Mouse (Mus musculus): ENCODE results near the gene Ddx17.

Gene Ddx17

GRCm38 (mm10) chr15:79546410-79547288 is at the start of gene Ddx17:
Gene Ddx17 (minus strand): TSS chr15:79546741.
- DNase-seq = peak; percentile 99

GRCm38 (mm10) chr15:79581581-79581980 is 35.0 kb upstream of the Ddx17 start:
- no peak for DNase-seq

GRCm38 (mm10) chr15:79577671-79578426 is 31.3 kb upstream of the Ddx17 start:
- DNase-seq = no peak

GRCm38 (mm10) chr15:79576947-79577346 is 30.4 kb upstream of the Ddx17 start:
- no peak for DNase-seq

GRCm38 (mm10) chr15:79575543-79576222 is 29.1 kb upstream of the Ddx17 start:
- no peak for DNase-seq

DNA sequence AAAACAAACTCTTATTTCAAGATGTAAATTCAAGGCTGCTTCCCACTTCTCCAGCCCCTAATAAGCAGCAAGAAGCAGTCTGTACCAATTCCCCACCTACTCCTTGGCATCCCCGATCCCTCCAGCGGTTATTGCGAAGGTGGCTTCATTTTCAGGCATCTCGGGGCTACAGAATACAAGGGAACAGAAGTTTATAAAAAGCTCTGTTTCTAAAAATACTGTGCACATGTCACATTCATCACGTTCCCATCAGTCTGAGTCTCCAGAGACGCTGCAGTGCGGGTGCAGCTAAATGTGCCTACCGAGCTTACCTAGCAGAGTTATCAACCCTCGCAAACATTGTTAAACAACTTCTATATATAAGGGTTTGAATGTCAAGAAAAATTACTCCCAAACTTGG is 15.9 kb upstream of the Ddx17 start:
- no peak for DNase-seq

DNA sequence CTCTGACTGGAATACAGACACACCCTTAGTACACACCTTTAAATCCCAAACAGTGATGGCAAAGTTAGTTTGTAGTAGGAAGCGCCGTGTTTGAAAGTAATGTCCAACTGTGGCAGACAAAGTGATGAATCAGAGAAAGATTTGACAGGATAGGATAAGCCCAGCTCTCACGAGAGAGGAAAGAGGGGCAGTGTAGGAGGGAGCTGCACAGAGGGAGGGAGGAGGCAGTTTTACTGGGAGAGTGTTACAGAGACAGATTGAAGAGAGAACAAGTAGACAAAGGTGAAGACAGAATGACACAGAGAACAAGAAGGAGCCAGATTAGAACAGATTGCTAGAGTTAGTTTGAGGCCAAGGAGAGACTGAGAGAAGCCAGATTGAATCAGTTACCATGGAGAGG is 13.1 kb upstream of the Ddx17 start:
- no peak for DNase-seq

- no peak for DNase-seq
Measured at GRCm38 (mm10) chr15:79552566-79552965, 6.0 kb upstream of the Ddx17 start.

GRCm38 (mm10) chr15:79548226-79548625 is 1.7 kb upstream of the Ddx17 start:
- no peak for DNase-seq

DNA sequence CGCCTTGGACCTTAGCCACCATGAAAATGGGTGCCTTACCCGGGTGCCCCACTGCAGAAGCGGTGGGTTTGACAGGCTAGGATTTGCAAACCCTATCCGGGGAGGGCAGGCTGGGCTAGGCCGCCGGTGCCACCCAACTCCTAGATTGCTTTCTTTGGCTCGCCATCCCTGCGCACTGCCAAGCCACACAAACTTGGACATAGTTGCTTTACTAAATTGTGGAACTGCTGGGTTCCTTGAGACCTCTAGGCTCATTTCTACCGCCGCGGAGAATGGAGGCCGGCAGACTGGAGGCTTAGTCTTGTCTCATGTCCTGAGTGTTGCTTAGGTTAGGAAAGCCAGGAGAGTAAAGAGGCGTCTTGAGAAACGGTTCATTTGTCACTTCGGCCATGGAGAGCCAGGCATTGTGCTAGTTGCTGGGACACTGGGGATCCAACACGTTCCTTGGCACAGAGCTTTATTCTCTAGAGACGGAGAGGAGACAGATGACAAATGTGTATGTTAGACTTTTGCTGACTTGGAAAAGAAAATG is 814 bp upstream of the Ddx17 start:
- DNase-seq = no peak

- DNase-seq = no peak
Measured at GRCm38 (mm10) chr15:79545921-79546399, 581 bp downstream of the Ddx17 start.

DNA sequence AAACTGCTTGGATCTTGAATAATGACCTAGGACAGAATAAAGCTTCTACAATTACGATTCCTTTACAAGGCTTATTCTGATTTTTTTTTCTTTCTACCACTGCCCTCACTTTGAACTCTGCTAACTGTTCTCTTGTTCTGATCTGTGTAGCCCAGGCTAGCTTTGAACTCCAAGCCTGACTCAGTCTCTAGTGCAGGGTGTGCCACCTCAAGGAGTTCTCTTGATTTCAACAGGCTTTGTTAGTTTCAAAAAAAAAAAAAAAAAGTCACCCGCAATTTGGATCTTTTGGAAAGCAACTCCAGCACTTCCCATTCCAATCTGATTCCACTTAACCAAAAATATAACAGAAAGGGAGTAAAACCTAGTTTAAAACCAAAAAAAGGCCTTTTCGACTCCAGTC is 1.0 kb downstream of the Ddx17 start:
- no peak for DNase-seq

- no peak for DNase-seq
Measured at GRCm38 (mm10) chr15:79543968-79544367, 2.6 kb downstream of the Ddx17 start.

DNA sequence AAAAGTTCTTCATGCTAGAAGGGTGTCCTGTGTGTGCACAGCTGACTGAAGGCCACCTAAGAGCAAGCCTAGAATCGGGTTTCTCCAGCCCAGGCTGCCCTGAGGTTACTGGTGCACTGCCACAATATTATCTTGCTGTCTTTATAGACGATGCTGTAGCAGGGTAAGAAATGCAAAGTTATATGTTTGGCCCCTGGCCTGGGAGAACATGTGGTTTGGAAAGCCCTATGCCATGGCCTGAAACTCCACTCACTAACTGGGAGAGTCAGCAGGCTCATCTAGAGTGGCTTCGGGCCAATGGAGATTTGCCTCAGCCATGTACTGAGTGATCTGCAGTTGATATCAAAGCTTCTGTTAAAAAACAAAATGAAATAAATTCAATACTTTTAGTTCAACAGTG is 12.7 kb downstream of the Ddx17 start:
- no peak for DNase-seq

DNA sequence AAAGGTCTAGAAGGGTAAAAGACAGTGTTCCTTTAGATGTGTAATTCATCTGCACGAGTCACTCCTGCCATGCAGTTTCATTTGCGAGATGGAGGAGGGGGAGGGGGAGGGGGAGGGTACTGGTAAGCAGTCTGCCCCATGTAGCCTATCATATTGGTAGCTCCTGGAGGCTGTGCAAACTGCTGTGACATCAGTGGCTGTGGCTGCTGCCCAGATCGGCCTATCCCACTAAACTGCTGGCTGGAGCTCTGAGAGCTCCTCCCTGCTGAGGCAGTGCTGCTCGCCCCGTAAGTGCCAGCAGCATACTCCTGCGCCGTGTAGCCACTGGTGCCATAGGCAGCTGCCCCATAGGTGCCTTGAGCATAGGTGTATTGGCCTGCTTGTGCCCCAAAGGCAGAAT is 16.6 kb downstream of the Ddx17 start:
- no peak for DNase-seq

GRCm38 (mm10) chr15:79527991-79528639 is 18.4 kb downstream of the Ddx17 start:
- no peak for DNase-seq

DNA sequence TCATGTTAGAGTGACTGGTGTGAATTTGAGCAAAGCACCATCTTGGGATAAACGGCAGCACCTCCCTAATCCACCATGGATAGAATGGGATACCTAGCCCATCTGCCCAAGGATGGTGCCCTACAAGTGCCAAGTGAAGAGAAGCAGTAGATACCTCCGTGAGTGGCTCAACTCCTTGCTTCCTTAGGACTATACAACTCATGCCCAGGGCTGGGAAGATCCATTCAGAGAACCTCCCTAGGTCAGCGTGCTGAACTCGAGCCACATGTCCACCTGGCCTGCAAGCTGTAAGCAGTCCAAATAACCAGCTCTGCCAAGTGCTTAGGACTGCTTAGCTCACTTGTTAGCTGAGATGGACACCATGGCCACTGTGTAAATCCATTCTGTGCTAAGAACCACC is 19.3 kb downstream of the Ddx17 start:
- DNase-seq = peak; percentile 48

DNA sequence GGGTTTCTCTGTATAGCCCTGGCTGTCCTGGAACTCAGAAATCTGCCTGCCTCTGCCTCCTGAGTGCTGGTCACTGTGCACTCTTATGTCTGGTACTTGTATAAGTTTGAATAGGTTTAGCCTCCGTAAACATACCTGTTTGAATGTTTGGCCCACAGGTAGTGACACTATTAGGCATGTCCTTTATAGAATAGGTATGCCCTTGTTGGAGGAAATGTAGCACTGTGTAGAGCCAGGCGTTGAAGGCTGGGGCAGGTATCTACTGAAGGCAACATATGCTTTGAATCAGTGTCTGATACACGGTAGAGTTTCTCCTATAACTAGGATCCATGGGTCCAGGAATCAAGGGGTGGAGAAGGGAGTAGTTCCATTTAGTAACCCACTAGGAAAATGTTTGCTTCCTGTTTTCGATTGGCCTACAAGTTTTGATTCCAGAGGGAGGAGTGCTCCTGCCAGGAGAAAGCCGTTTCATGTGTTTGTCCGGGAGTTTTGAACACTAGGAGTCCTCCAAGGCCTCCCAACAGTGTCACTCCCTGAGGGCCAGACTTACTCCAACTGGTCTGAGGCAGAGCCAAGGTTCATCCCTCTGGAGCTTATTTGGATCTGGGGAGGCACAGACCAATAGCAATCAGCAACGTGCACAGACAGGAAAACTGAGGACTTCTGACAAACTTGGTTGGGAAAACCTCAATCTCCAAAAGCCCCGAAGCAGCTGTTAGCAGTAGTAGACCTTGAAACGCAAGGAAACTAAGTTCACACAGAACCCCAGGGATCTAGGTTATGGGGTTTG is 20.4 kb downstream of the Ddx17 start:
- DNase-seq = no peak

GRCm38 (mm10) chr15:79525564-79525963 is 21.0 kb downstream of the Ddx17 start:
- no peak for DNase-seq

DNA sequence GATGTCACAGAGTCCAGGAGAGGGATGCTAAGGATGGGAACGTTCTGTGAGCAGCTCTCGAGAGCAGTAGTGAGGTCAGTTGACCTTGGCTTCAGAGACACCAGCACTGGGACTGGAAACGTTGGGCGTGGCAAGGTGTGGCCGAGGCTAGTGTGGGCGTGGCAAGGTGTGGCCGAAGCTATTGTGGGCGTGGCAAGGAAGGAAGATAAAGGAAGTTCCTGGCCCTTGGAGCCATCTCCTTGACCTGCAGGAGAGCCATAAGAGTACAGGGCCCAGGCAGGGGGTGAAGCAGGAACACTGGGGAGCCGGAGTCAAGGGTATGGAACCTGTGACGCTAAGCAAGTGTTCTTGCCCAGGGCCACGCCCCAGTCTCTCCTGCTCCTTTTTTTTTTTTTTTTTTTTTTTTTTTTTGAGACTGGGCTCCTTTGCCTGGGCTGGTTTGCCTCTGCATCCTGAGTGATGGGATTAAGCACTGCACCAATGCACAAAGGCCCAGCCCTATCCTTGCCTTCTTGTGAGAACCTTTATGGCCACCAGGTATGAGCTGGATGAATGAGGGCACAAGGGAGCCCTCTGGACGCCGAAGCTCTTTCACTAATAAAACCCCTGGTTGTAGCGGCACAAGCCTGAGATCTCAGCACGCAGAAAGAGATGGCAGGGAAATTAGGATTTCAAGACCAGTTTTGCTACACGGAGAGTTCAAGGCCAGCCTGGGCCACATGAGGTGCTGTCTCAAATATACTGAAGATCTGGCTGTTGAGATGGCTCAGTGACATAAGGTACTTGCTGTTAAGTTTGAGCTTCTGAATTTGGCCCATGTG is 26.9 kb downstream of the Ddx17 start:
- no peak for DNase-seq

GRCm38 (mm10) chr15:79518571-79518970 is 28.0 kb downstream of the Ddx17 start:
- DNase-seq = no peak

Measured in cerebellum, adult 8-10 months (tissue).